Mouse (Mus musculus): Measurements from ENCODE around the gene Wnt2b.

DNA sequence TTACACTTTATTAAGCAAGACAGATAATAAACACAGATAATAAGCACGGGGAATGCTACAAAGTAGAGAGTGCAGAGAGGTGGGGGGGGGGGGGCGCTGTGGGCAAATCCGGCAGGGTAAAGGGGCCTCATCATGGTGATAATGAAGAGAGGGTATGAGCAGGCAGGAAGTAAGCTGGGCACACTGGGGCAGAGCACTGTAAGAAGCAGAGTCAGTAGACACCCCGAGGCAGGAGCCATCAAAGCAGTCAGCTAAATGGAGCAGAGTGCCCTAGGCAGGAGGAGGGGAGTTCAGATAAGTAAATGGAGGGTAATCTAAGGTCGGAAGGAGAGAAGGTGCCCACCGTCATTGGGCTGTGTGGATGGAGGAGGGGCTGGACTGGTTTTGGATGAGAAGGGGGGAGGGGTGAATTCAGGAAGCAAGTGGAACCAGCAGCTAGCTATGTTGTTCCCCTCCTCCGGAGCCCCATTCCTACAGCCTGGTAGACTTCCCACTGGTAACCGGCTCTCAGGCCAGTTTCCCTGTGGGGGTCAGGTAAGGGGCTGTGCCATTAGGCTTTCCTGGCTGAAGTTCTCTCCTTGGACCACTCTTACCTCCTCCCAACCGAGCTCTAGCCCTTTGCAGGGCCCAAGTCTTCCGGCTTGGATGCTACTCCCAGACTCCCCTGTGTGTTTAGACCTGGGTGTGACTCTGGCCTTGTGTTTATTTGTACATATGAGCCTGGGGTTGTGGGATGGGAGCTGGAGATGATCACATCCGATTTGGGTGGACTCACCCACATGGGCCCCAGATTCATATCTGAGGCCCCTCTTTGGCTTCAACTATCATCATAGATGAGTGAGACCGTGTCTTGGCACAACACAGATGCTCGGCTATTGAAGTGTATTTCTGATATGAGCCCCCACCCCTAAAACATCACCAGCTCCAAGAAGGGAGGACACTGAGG lies 1.9 kb upstream of the Wnt2b start:
- TF ChIP-seq POLR2A (IDR thresholded peaks at IDR 0.05; ENCODE audit: insufficient read length, low read depth): no peak
- TF ChIP-seq CEBPB (IDR thresholded peaks at IDR 0.05; ENCODE audit: insufficient read depth, poor library complexity, severe bottlenecking): no peak
- TF ChIP-seq USF1 (IDR thresholded peaks at IDR 0.05; ENCODE audit: low read depth): no peak
- no peak for TF ChIP-seq MYOG (IDR thresholded peaks at IDR 0.05; ENCODE audit: control insufficient read depth in 1 of 3, insufficient read depth in 1 of 3, insufficient read length in 2 of 3, low read depth in 2 of 3)
- TF ChIP-seq POLR2AphosphoS2 (IDR thresholded peaks at IDR 0.05; ENCODE audit: insufficient read length, low read depth): no peak
- no peak for TF ChIP-seq E2F4 (IDR thresholded peaks at IDR 0.05; ENCODE audit: insufficient read depth)
- no peak for TF ChIP-seq MAX (IDR thresholded peaks at IDR 0.05; ENCODE audit: low read depth)
- TF ChIP-seq TCF12 (IDR thresholded peaks at IDR 0.05; ENCODE audit: insufficient read depth, poor library complexity, severe bottlenecking): no peak
- TF ChIP-seq TCF3 (IDR thresholded peaks at IDR 0.05; ENCODE audit: insufficient read length, low read depth): no peak
- TF ChIP-seq MYOD1 (IDR thresholded peaks at IDR 0.05; ENCODE audit: control insufficient read depth in 1 of 3, insufficient read length in 2 of 3, low read depth in 2 of 3): no peak
- TF ChIP-seq REST (IDR thresholded peaks at IDR 0.05; ENCODE audit: insufficient read depth, insufficient read length): no peak

Measured in myocyte (in vitro differentiated cells).